Mouse (Mus musculus) brain, embryonic 14.5 days (tissue): ENCODE measurements at regions not wholly inside any gene's neighbourhood (a gene's known extent, or its start where the extent isn't known, plus 50 kb on each side); places are given as distances from the start of the nearest gene placed in this dataset.

Source experiments
- CTCF ChIP-seq: fragments of 200-500 bp; IDR thresholded peaks from 2 replicates; pipeline ENCODE4 v1.5.1; 2012; ENCODE audit warnings: inconsistent platforms, mild to moderate bottlenecking, moderate library complexity, borderline replicate concordance; ENCODE audit not compliant: insufficient read depth, insufficient read length; ENCODE audit errors: extremely low read depth
- POLR2A ChIP-seq: fragments of 200-500 bp; IDR thresholded peaks from 2 replicates; pipeline ENCODE4 v1.6.1; 2012; ENCODE audit warnings: mild to moderate bottlenecking, inconsistent platforms, borderline replicate concordance; ENCODE audit not compliant: poor library complexity, insufficient read depth, insufficient read length, severe bottlenecking; ENCODE audit errors: extremely low read depth

- TF ChIP-seq CTCF (no peak), POLR2A (no peak)
Observed at GRCm38 (mm10) chr2:33989555-33990370, 102.0 kb upstream of the Mvb12b start.
